Mouse (Mus musculus): Measurements from ENCODE around the gene Lonp1. TPM values are rescaled to one million over a fixed set of nuclear protein-coding genes. Genes with fewer than 3 reads are reported as not detected.
"Not testable (repeated sequence)": the region's sequence is repeated elsewhere in the genome, so short reads cannot be mapped to it uniquely, and the experiment has no call there.

Gene Lonp1
- polyA plus RNA-seq, 1 experiment from 2014 or later = 66.2 TPM

DNA sequence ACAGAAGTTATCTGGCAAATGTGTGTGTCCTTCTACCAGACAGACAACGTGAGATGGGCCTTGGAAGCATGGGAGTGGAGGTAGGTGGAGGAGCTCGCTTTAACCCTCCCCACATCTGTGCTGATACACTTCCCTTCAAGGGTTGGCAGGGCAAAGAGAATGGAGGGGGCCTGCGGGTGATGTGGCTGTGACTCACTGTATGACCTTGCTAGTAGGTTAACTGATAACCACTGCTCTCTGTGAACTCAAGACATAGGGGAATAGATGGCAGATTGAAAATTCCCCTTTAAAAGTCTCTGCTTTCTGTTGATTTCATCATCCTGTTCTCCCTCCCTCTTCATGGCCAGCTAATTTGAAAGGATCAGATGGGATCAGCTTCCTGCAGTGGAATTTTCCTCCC is 1.2 kb downstream of the Lonp1 start:
- Histone ChIP-seq H3K27me3 (replicated peaks) (no peaks in the 10 kb centered on the region; the same call in 1 of the 2 replicates), H3K4me3 (no peak overlapping the region; the same call in 1 of the 2 replicates), H3K9me3 (replicated peaks) (no peaks in the 10 kb centered on the region), H3K9ac (peak overlapping the region; percentile 31; the same call in 1 of the 2 replicates), H3K36me3 (peaks cover 40% of the 10 kb centered on the region), H3K27ac (ENCODE audit: poor library complexity, severe bottlenecking) (no peak overlapping the region), H3K4me2 (peak overlapping the region; percentile 35), H3K4me1 (replicated peaks) (peaks cover 22% of the 10 kb centered on the region)
- ATAC-seq (ENCODE audit: insufficient number of reproducible peaks, low FRiP score) = no peak
- 55% methylated on average over 3 of the region's 3 CpGs for WGBS

DNA sequence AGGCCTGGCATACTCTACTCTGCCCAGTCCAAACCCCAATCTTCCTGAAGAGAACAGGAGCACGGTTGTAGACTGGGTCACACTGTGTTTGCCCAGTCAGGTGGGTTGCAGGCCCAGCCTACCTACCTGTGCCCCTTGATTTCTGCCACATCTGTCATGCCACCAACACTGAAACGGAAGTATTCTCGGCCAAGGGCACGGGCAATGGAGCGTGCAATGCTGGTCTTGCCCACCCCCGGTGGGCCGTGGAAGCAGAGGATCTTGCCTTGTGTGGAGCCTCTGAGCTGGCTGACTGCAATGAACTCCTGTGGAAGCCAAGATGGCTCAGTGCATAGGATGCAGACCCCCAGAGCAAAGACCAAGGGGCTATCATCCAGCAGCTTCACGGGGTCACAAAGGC is 9.1 kb downstream of the Lonp1 start:
- Histone ChIP-seq H3K36me3 (peaks cover 85% of the 10 kb centered on the region), H3K9ac (no peak overlapping the region), H3K9me3 (replicated peaks) (no peaks in the 10 kb centered on the region), H3K27me3 (replicated peaks) (no peaks in the 10 kb centered on the region), H3K4me1 (replicated peaks) (peaks cover 17% of the 10 kb centered on the region), H3K27ac (ENCODE audit: poor library complexity, severe bottlenecking) (no peak overlapping the region), H3K4me2 (no peak overlapping the region), H3K4me3 (no peak overlapping the region)
- no peak for ATAC-seq (ENCODE audit: insufficient number of reproducible peaks, low FRiP score)
- WGBS = 88% methylated on average over 8 of the region's 8 CpGs

DNA sequence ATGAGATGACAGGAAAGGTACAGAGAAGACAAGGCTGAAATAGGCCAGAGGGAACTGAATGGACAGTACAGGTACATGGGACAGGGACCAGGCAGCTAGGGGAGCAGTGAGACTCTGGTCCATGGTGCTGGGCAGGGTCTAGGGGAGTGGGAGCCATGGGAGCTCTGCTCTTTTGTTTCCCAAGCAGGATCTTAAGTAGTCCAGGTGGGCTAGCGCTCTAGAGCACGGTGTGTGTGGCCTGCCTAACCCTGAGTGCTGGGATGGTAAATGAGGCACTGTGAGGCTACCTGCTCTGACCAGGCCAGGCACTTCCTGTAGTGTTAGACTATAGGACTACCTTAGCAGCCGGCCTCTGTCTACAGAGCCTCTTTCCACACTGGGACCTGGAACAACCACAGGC is 10.0 kb downstream of the Lonp1 start:
- H3K9me3 ChIP-seq (replicated peaks) = no peaks in the 10 kb centered on the region
- H3K27me3 ChIP-seq (replicated peaks) = no peaks in the 10 kb centered on the region
- 92% methylated on average over 3 of the region's 3 CpGs for WGBS
- H3K27ac ChIP-seq (ENCODE audit: poor library complexity, severe bottlenecking) = no peak overlapping the region
- H3K4me2 ChIP-seq = no peak overlapping the region
- H3K4me3 ChIP-seq = no peak overlapping the region
- ATAC-seq (ENCODE audit: insufficient number of reproducible peaks, low FRiP score) = no peak
- peaks cover 75% of the 10 kb centered on the region for H3K36me3 ChIP-seq
- no peak overlapping the region for H3K9ac ChIP-seq
- H3K4me1 ChIP-seq (replicated peaks) = peaks cover 25% of the 10 kb centered on the region

DNA sequence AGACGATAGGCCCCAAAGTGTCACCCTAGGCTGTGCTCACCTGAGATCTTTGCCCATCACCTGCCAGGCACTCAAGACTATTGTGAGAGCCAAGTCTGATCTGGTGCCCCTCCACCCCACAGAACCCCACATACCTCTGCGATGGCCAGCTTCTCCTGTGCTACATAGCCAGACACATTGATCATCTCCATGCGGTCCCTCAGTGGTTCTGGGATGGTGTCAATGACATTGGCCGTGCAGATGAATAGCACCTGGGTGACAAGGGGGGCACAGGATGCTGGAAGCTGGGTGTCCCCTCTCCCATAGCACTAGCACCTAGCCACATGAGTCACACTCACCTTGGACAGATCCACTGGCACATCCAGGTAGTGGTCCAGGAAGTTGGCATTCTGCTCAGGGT is 10.9 kb downstream of the Lonp1 start:
- H3K27me3 ChIP-seq (replicated peaks) = no peaks in the 10 kb centered on the region

DNA sequence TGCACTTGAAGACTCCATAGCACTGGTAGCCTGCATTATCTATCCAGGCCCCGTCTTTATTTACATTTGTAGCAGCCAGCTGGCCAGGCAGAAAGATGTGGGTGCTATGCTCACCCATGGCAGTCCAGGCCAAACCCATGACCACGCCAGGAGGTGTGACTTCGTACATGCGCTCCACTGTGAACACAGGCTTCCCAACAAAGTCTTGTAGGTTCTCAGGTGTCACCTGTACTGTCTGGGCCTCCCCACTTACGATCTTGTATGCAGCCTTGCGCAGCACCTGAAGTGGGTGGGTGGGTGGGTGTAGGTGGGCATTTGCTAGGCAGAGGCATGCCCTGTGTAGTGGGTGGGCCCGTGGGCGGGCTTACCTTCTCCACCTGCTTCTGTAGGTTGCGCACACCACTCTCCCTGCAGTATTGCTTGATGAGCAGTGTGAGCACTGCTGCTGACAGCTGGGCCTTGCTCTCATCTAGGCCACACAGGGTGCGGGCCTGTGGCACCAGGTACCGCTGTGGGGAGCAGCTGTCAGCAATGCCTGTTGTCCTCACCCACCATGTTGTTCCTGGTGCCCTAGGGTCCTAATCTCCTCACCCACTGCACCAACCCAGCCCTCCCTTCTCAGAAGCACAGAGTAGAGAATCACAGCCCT is 11.4 kb downstream of the Lonp1 start:
- peaks cover 62% of the 10 kb centered on the region for H3K36me3 ChIP-seq
- peaks cover 36% of the 10 kb centered on the region for H3K4me1 ChIP-seq (replicated peaks)
- WGBS = 84% methylated on average over 11 of the region's 11 CpGs
- H3K4me2 ChIP-seq = peak overlapping the region; percentile 97
- H3K4me3 ChIP-seq = peak overlapping the region; percentile 85
- H3K9ac ChIP-seq = peak overlapping the region; percentile 94
- no peak for ATAC-seq (ENCODE audit: insufficient number of reproducible peaks, low FRiP score)
- H3K27ac ChIP-seq (ENCODE audit: poor library complexity, severe bottlenecking) = no peak overlapping the region
- no peaks in the 10 kb centered on the region for H3K27me3 ChIP-seq (replicated peaks)
- H3K9me3 ChIP-seq (replicated peaks) = no peaks in the 10 kb centered on the region

More for the DNA sequence above, 10.9 kb downstream of the Lonp1 start:
- H3K27ac ChIP-seq (ENCODE audit: poor library complexity, severe bottlenecking) = no peak overlapping the region
- no peak overlapping the region for H3K9ac ChIP-seq
- ATAC-seq (ENCODE audit: insufficient number of reproducible peaks, low FRiP score) = no peak
- 89% methylated on average over 4 of the region's 4 CpGs for WGBS
- H3K4me2 ChIP-seq = no peak overlapping the region
- peaks cover 67% of the 10 kb centered on the region for H3K36me3 ChIP-seq
- peaks cover 33% of the 10 kb centered on the region for H3K4me1 ChIP-seq (replicated peaks)
- H3K9me3 ChIP-seq (replicated peaks) = no peaks in the 10 kb centered on the region
- H3K4me3 ChIP-seq = no peak overlapping the region

DNA sequence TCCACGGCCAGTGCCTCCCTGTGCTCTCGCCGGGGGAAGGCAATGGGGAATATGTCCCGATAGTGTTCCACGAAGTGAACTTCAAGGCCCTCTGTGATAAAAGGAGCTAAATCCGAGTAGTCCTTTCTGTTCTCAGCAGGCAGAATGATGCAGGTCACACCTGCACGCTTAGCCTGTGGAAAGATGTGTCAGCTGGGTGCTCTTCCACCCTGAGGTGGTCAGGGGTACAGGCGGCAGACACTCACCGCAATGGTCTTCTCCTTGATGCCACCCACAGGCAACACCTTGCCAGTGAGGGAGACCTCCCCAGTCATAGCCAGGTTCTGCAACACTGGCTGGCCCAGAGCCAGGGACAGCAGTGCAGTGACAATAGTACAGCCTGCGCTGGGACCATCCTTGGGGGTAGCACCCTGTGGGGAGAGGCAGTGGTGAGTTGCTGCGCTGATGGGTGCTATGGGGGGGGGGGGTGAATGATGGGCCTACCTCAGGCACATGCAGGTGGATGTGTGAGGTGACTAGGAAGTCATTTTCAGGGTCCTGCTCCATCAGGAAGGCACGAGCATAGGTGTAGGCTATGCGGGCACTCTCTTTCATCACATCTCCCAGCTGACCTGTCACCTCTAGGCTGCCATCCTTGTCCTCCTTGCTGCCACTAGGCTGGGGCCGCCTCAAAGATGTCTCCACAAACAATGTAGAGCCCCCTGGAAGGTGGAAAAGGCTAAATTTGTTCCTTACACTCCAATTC is 12.1 kb downstream of the Lonp1 start:
- no peaks in the 10 kb centered on the region for H3K27me3 ChIP-seq (replicated peaks)
- H3K4me2 ChIP-seq = peak overlapping the region; percentile 97
- ATAC-seq (ENCODE audit: insufficient number of reproducible peaks, low FRiP score) = no peak
- WGBS = 28% methylated on average over 14 of the region's 14 CpGs
- peaks cover 37% of the 10 kb centered on the region for H3K4me1 ChIP-seq (replicated peaks)
- H3K36me3 ChIP-seq = peaks cover 55% of the 10 kb centered on the region
- peak overlapping the region; percentile 94 for H3K9ac ChIP-seq
- no peak overlapping the region for H3K27ac ChIP-seq (ENCODE audit: poor library complexity, severe bottlenecking)
- H3K4me3 ChIP-seq = peak overlapping the region; percentile 85
- H3K9me3 ChIP-seq (replicated peaks) = no peaks in the 10 kb centered on the region

DNA sequence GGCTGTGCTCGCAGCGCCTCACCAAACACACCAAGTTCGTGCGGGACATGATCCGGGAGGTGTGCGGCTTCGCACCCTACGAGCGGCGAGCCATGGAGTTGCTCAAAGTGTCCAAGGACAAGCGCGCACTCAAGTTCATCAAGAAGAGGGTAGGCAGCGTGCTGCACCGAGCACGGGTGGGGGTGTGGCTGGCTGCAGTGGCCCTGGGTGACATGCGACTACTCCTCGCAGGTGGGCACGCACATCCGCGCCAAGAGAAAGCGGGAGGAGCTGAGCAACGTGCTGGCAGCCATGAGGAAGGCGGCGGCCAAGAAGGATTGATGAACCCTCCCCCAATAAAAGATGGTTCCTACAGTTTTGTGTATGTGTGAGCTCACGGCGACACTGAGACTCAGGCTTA is 12.8 kb downstream of the Lonp1 start:
- Histone ChIP-seq H3K36me3 (peaks cover 48% of the 10 kb centered on the region), H3K4me3 (peak overlapping the region; percentile 85), H3K4me1 (replicated peaks) (peaks cover 39% of the 10 kb centered on the region), H3K4me2 (peak overlapping the region; percentile 97), H3K9ac (peak overlapping the region; percentile 94), H3K27ac (ENCODE audit: poor library complexity, severe bottlenecking) (peak overlapping the region; percentile 88)
- not testable (repeated sequence) for H3K27me3 ChIP-seq (replicated peaks); H3K9me3 ChIP-seq (replicated peaks); ATAC-seq (ENCODE audit: insufficient number of reproducible peaks, low FRiP score)
- under 1% methylated on average over 26 of the region's 26 CpGs for WGBS

DNA sequence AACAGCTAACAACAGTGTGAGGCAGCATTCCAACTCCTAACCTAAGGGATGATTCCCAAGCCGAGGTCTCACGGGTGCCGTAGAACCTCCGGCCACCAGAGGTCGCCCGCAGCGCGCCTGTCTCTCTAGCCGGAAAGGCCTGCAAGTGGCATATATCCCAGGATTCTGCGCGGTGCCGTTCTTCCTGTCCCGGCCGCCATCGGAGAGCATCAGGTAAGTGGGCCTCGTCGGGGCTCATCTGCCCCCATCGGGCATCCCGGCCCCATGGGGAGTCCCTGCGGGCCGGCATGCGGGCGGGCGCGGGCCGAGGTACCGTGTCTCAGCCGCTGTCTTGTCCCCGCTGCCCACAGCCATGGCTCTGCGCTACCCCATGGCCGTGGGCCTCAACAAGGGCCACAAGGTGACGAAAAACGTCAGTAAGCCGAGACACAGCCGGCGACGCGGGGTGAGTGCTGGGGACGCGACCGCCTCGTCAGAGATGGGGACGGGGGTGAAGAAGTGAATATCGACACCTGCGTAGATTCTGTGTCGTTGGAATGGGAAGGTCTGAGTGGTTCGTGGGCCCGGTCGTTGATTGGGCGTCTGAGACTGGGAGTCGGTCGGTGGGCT is 13.3 kb downstream of the Lonp1 start, which contains the start of gene Rpl36:
Rpl36 (plus strand) TSS at position 181 of the 609 bp plus-strand sequence.
- Histone ChIP-seq H3K9me3 (replicated peaks) (no peaks in the 10 kb centered on the region), H3K36me3 (peaks cover 43% of the 10 kb centered on the region), H3K27me3 (replicated peaks) (no peaks in the 10 kb centered on the region), H3K4me2 (peak within 1 kb of the TSS; percentile 97), H3K9ac (peak within 1 kb of the TSS; percentile 94), H3K27ac (ENCODE audit: poor library complexity, severe bottlenecking) (peak within 1 kb of the TSS; percentile 88), H3K4me3 (peak within 1 kb of the TSS; percentile 85), H3K4me1 (replicated peaks) (peaks cover 45% of the 10 kb centered on the region)
- ATAC-seq (ENCODE audit: insufficient number of reproducible peaks, low FRiP score) = peak; percentile 49
- under 1% methylated on average over 52 of the region's 52 CpGs for WGBS

DNA sequence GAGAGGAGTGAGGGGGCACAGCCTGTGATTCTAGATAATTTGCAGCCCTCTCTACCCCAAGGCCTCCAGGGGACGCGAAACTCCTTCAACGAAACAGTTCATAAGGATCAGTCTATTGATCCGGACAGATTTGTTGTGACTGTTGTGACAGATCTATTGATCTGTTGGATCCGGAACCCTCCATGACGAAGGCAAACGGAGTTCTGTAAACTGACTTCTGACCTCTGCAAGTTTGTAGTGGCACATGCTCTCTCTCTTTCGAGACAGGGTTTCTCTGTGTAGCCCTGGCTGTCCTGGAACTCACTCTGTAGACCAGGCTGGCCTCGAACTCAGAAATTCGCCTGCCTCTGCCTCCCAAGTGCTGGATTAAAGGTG is 14.1 kb downstream of the Lonp1 start:
- not testable (repeated sequence) for H3K9me3 ChIP-seq (replicated peaks); H3K4me2 ChIP-seq; H3K27ac ChIP-seq (ENCODE audit: poor library complexity, severe bottlenecking); ATAC-seq (ENCODE audit: insufficient number of reproducible peaks, low FRiP score); H3K9ac ChIP-seq; H3K27me3 ChIP-seq (replicated peaks); H3K4me3 ChIP-seq
- 71% methylated on average over 10 of the region's 10 CpGs for WGBS
- H3K4me1 ChIP-seq (replicated peaks) = peaks cover 52% of the 10 kb centered on the region
- H3K36me3 ChIP-seq = peaks cover 40% of the 10 kb centered on the region

DNA sequence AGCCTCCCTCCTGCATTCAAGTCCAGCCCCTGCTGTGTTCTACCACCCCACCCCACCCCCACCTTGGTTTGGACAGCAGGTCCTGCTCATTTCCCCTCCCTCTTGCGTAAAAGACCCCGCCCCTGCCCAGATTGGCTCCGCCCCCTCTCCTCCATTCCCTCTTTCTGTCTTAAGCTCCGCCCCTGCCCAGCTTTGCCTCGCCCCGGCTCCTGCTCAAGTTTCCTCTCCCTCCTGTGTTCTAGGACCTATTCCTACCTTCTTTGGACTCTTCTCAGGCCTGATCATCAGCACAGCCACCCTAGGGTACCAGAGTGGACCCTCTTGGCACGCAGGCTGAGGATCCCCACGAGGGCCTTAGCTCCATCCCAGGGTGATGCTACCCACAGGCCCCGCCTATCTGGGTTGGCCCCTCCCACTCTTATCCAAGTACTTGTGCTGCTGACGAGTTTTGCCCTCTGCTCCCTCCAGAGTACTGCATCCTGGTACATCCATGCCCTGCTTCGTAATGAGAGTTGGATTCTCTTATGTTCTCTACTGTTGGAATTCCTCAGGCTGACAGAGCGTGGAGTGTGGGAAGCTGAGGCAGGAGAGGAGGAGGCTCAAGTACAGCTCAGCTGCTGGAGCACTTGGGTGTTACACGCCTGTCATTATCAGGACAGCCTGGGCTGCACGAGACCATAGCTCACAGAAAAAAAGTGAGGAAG is 14.7 kb downstream of the Lonp1 start:
- Histone ChIP-seq H3K9me3 (replicated peaks) (no peaks in the 10 kb centered on the region), H3K36me3 (peaks cover 39% of the 10 kb centered on the region), H3K4me2 (0 out of 2 replicates have a peak overlapping the region, but pooled peaks have one; percentile 7), H3K27me3 (replicated peaks) (no peaks in the 10 kb centered on the region), H3K9ac (no peak overlapping the region), H3K4me1 (replicated peaks) (peaks cover 52% of the 10 kb centered on the region), H3K27ac (ENCODE audit: poor library complexity, severe bottlenecking) (no peak overlapping the region), H3K4me3 (peak overlapping the region; percentile 8; the same call in 1 of the 2 replicates)
- ATAC-seq (ENCODE audit: insufficient number of reproducible peaks, low FRiP score) = peak; percentile 10
- 14% methylated on average over 14 of the region's 14 CpGs for WGBS

DNA sequence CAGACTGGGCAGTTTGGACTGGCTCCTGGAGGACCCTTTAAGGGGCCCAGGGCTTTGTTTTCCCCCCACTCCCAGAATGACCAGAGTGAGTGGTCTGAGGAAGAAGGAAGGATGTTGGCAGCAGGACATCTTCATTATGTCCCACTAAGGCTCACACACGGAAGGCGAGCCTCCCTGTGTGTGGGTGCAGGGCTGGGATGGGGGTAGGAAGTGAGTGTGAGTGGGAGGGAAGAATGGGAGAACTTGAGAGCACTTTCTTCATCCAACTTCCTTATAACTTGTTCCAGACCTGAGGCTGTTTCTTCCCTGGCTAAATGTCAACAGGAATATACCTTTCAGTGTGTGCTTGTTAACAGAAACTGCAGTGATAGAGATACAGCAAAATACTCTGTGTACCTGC is 15.4 kb downstream of the Lonp1 start:
- no peaks in the 10 kb centered on the region for H3K27me3 ChIP-seq (replicated peaks)
- no peak overlapping the region for H3K4me2 ChIP-seq
- WGBS = 67% methylated on average over 2 of the region's 2 CpGs
- no peak overlapping the region for H3K9ac ChIP-seq
- H3K4me3 ChIP-seq = no peak overlapping the region
- H3K9me3 ChIP-seq (replicated peaks) = no peaks in the 10 kb centered on the region
- no peak overlapping the region for H3K27ac ChIP-seq (ENCODE audit: poor library complexity, severe bottlenecking)
- H3K36me3 ChIP-seq = peaks cover 39% of the 10 kb centered on the region
- H3K4me1 ChIP-seq (replicated peaks) = peaks cover 52% of the 10 kb centered on the region
- ATAC-seq (ENCODE audit: insufficient number of reproducible peaks, low FRiP score) = no peak

All from heart, embryonic 12.5 days (tissue).